Mouse (Mus musculus) intestine, embryonic 15.5 days (tissue): ENCODE measurements around the gene 4930402H24Rik. TPM values are rescaled to one million over a fixed set of nuclear protein-coding genes. Genes with fewer than 3 reads are reported as not detected.
A peak's percentile ranks its signal among the peaks of the same experiment; 100 is the strongest.

Experiments
- ATAC-seq: fragments of 200-750 bp; cut with Nextera tagmentation; 2 replicates; pipeline ENCODE4 v1.8.0; 2017; ENCODE audit warnings: moderate TSS enrichment, moderate library complexity
- H3K27ac ChIP-seq: fragments of 300-500 bp; sonication (generic); 2 replicates; pipeline ENCODE4 v1.5.1; 2015; ENCODE audit warnings: mild to moderate bottlenecking, inconsistent platforms
- H3K27me3 ChIP-seq: fragments of 300-500 bp; sonication (generic); replicated peaks from 2 replicates; pipeline ENCODE4 v1.6.1; 2015; ENCODE audit warnings: inconsistent platforms
- H3K36me3 ChIP-seq: fragments of 300-500 bp; sonication (generic); 2 replicates; pipeline ENCODE4 v1.6.1; 2015; ENCODE audit warnings: inconsistent platforms
- H3K4me1 ChIP-seq: fragments of 300-500 bp; sonication (generic); replicated peaks from 2 replicates; pipeline ENCODE4 v1.6.1; 2015; ENCODE audit warnings: inconsistent platforms
- H3K4me2 ChIP-seq: fragments of 300-500 bp; sonication (generic); replicated peaks from 2 replicates; pipeline ENCODE4 v1.6.1; 2015; ENCODE audit warnings: mild to moderate bottlenecking, inconsistent platforms
- H3K4me3 ChIP-seq: fragments of 300-500 bp; sonication (generic); replicated peaks from 2 replicates; pipeline ENCODE4 v1.5.1; 2015; ENCODE audit warnings: inconsistent platforms
- H3K9ac ChIP-seq: fragments of 300-500 bp; sonication (generic); 2 replicates; pipeline ENCODE4 v1.6.1; 2015; ENCODE audit warnings: inconsistent platforms
- H3K9me3 ChIP-seq: fragments of 300-500 bp; sonication (generic); 2 replicates; pipeline ENCODE4 v1.6.1; 2016; ENCODE audit warnings: inconsistent platforms
- WGBS: fragments of 180-500 bp; shearing (Covaris S2); methylation state at CpG from one replicate; pipeline ENCODE4 v1.1.7; 2015; 5-methylcytosine and 5-hydroxymethylcytosine counted together
- polyA plus RNA-seq: library from polyadenylated mRNA; unstranded; fragments of >200 nt; fragmentation: Nextera tagmentation; extraction: Ambion mirVana; gene quantifications from 2 replicates; pipeline ENCODE4 v1.2.1, GENCODE M21; 2015

4930402H24Rik gene
- polyA plus RNA-seq, 1 experiment from 2014 or later: 25.9 TPM

GRCm38 (mm10) chr2:130849688-130850087 is 56.5 kb downstream of the 4930402H24Rik start:
- no peaks in the 10 kb centered on the region for H3K27me3 ChIP-seq
- no peak overlapping the region for H3K27ac ChIP-seq
- H3K9ac ChIP-seq: no peak overlapping the region
- H3K4me2 ChIP-seq: no peak overlapping the region
- no peaks in the 10 kb centered on the region for H3K9me3 ChIP-seq
- H3K4me1 ChIP-seq: no peaks in the 10 kb centered on the region
- H3K4me3 ChIP-seq: no peak overlapping the region
- WGBS: 75% methylated on average over 4 of the region's 4 CpGs
- ATAC-seq: no peak
- H3K36me3 ChIP-seq: no peaks in the 10 kb centered on the region

- H3K9me3 ChIP-seq: no peaks in the 10 kb centered on the region
- H3K27me3 ChIP-seq: no peaks in the 10 kb centered on the region
- no peak overlapping the region for H3K9ac ChIP-seq
- H3K27ac ChIP-seq: no peak overlapping the region
- H3K36me3 ChIP-seq: no peaks in the 10 kb centered on the region
- no peak for ATAC-seq
- WGBS: 80% methylated on average over 4 of the region's 4 CpGs
- no peak overlapping the region for H3K4me2 ChIP-seq
- no peak overlapping the region for H3K4me3 ChIP-seq
- no peaks in the 10 kb centered on the region for H3K4me1 ChIP-seq
Observed at GRCm38 (mm10) chr2:130848313-130848712, 57.9 kb downstream of the 4930402H24Rik start.

- Histone ChIP-seq H3K27ac (no peak overlapping the region), H3K4me3 (no peak overlapping the region), H3K9ac (no peak overlapping the region), H3K36me3 (no peaks in the 10 kb centered on the region), H3K27me3 (no peaks in the 10 kb centered on the region), H3K9me3 (no peaks in the 10 kb centered on the region), H3K4me1 (peaks cover 11% of the 10 kb centered on the region; the same call in 1 of the 2 replicates), H3K4me2 (no peak overlapping the region)
- ATAC-seq: no peak
- WGBS: 57% methylated on average over 2 of the region's 2 CpGs
Observed at GRCm38 (mm10) chr2:130843623-130844022, 62.6 kb downstream of the 4930402H24Rik start.

- peaks cover 14% of the 10 kb centered on the region; the same call in 1 of the 2 replicates for H3K4me1 ChIP-seq
- WGBS: 7% methylated on average over 4 of the region's 4 CpGs
- ATAC-seq: peak; percentile 70
- no peaks in the 10 kb centered on the region for H3K36me3 ChIP-seq
- no peaks in the 10 kb centered on the region for H3K9me3 ChIP-seq
- no peaks in the 10 kb centered on the region for H3K27me3 ChIP-seq
- H3K4me3 ChIP-seq: no peak overlapping the region
- no peak overlapping the region for H3K9ac ChIP-seq
- 0 out of 2 replicates have a peak overlapping the region, but pooled peaks have one; percentile 17 for H3K27ac ChIP-seq
- H3K4me2 ChIP-seq: peak overlapping the region; percentile 91
Observed at GRCm38 (mm10) chr2:130840846-130841245, 65.4 kb downstream of the 4930402H24Rik start.

- Histone ChIP-seq H3K4me3 (peak overlapping the region; percentile 82), H3K36me3 (no peaks in the 10 kb centered on the region), H3K27ac (peak overlapping the region; percentile 91), H3K27me3 (no peaks in the 10 kb centered on the region), H3K9me3 (no peaks in the 10 kb centered on the region), H3K4me2 (peak overlapping the region; percentile 91), H3K9ac (peak overlapping the region; percentile 75), H3K4me1 (peaks cover 14% of the 10 kb centered on the region; the same call in 1 of the 2 replicates)
- under 1% methylated on average over 68 of the region's 77 CpGs for WGBS
- peak; percentile 97 for ATAC-seq
Observed at GRCm38 (mm10) chr2:130839874-130840661, 66.1 kb downstream of the 4930402H24Rik start.

GRCm38 (mm10) chr2:130839528-130839873 is 66.7 kb downstream of the 4930402H24Rik start:
- under 1% methylated on average over 19 of the region's 19 CpGs for WGBS

GRCm38 (mm10) chr2:130839084-130839483 is 67.1 kb downstream of the 4930402H24Rik start:
- H3K4me1 ChIP-seq: peaks cover 14% of the 10 kb centered on the region; the same call in 1 of the 2 replicates
- ATAC-seq: no peak
- 2% methylated on average over 10 of the region's 10 CpGs for WGBS

More at GRCm38 (mm10) chr2:130839528-130839873, 66.7 kb downstream of the 4930402H24Rik start:
- Histone ChIP-seq H3K4me2 (peak overlapping the region; percentile 91), H3K4me3 (peak overlapping the region; percentile 82), H3K9ac (peak overlapping the region; percentile 75), H3K36me3 (no peaks in the 10 kb centered on the region), H3K4me1 (peaks cover 14% of the 10 kb centered on the region; the same call in 1 of the 2 replicates), H3K27me3 (no peaks in the 10 kb centered on the region), H3K9me3 (no peaks in the 10 kb centered on the region), H3K27ac (peak overlapping the region; percentile 91)
- ATAC-seq: peak; percentile 51

GRCm38 (mm10) chr2:130838131-130838530 is 68.1 kb downstream of the 4930402H24Rik start:
- H3K4me3 ChIP-seq: no peak overlapping the region
- 35% methylated on average over 1 of the region's 1 CpGs for WGBS

More at GRCm38 (mm10) chr2:130839084-130839483, 67.1 kb downstream of the 4930402H24Rik start:
- Histone ChIP-seq H3K36me3 (no peaks in the 10 kb centered on the region), H3K9ac (peak overlapping the region; percentile 75), H3K4me2 (peak overlapping the region; percentile 91), H3K9me3 (no peaks in the 10 kb centered on the region), H3K27ac (peak overlapping the region; percentile 91), H3K27me3 (no peaks in the 10 kb centered on the region), H3K4me3 (peak overlapping the region; percentile 82)

GRCm38 (mm10) chr2:130833699-130834098 is 72.5 kb downstream of the 4930402H24Rik start:
- Histone ChIP-seq H3K9ac (no peak overlapping the region), H3K4me2 (no peak overlapping the region), H3K27ac (no peak overlapping the region), H3K4me3 (no peak overlapping the region), H3K4me1 (0 out of 2 replicates have a peak, but pooled peaks cover 4% of the 10 kb centered on the region), H3K9me3 (no peaks in the 10 kb centered on the region), H3K27me3 (no peaks in the 10 kb centered on the region), H3K36me3 (0 out of 2 replicates have a peak, but pooled peaks cover 5% of the 10 kb centered on the region)
- no peak for ATAC-seq
- WGBS: 85% methylated on average over 3 of the region's 3 CpGs

More at GRCm38 (mm10) chr2:130838131-130838530, 68.1 kb downstream of the 4930402H24Rik start:
- H3K9me3 ChIP-seq: no peaks in the 10 kb centered on the region
- no peaks in the 10 kb centered on the region for H3K36me3 ChIP-seq
- no peak for ATAC-seq
- peak overlapping the region; percentile 91; the same call in 1 of the 2 replicates for H3K4me2 ChIP-seq
- H3K27ac ChIP-seq: 0 out of 2 replicates have a peak overlapping the region, but pooled peaks have one; percentile 6
- no peak overlapping the region for H3K9ac ChIP-seq
- H3K4me1 ChIP-seq: peaks cover 14% of the 10 kb centered on the region; the same call in 1 of the 2 replicates
- no peaks in the 10 kb centered on the region for H3K27me3 ChIP-seq

GRCm38 (mm10) chr2:130832582-130832981 is 73.6 kb downstream of the 4930402H24Rik start:
- Histone ChIP-seq H3K9me3 (no peaks in the 10 kb centered on the region), H3K9ac (no peak overlapping the region), H3K4me3 (no peak overlapping the region), H3K4me2 (no peak overlapping the region), H3K27ac (no peak overlapping the region), H3K27me3 (no peaks in the 10 kb centered on the region), H3K4me1 (no peaks in the 10 kb centered on the region), H3K36me3 (0 out of 2 replicates have a peak, but pooled peaks cover 5% of the 10 kb centered on the region)
- 30% methylated on average over 1 of the region's 1 CpGs for WGBS
- no peak for ATAC-seq

- no peaks in the 10 kb centered on the region for H3K9me3 ChIP-seq
- H3K36me3 ChIP-seq: 0 out of 2 replicates have a peak, but pooled peaks cover 5% of the 10 kb centered on the region
- WGBS: 77% methylated on average over 2 of the region's 2 CpGs
Observed at GRCm38 (mm10) chr2:130832012-130832411, 74.2 kb downstream of the 4930402H24Rik start.

GRCm38 (mm10) chr2:130830236-130830635 is 76.0 kb downstream of the 4930402H24Rik start:
- H3K27me3 ChIP-seq: no peaks in the 10 kb centered on the region
- H3K9me3 ChIP-seq: no peaks in the 10 kb centered on the region
- H3K4me3 ChIP-seq: no peak overlapping the region
- no peak overlapping the region for H3K4me2 ChIP-seq
- ATAC-seq: no peak
- 0 out of 2 replicates have a peak, but pooled peaks cover 5% of the 10 kb centered on the region for H3K36me3 ChIP-seq
- WGBS: 89% methylated on average over 3 of the region's 3 CpGs
- no peak overlapping the region for H3K9ac ChIP-seq
- H3K4me1 ChIP-seq: no peaks in the 10 kb centered on the region
- H3K27ac ChIP-seq: no peak overlapping the region

More at GRCm38 (mm10) chr2:130832012-130832411, 74.2 kb downstream of the 4930402H24Rik start:
- Histone ChIP-seq H3K4me2 (no peak overlapping the region), H3K9ac (no peak overlapping the region), H3K27ac (no peak overlapping the region), H3K27me3 (no peaks in the 10 kb centered on the region), H3K4me3 (no peak overlapping the region), H3K4me1 (no peaks in the 10 kb centered on the region)
- no peak for ATAC-seq
